Mouse (Mus musculus) embryonic facial prominence, embryonic 15.5 days (tissue): ENCODE data around the gene Pitpnc1. TPM values are rescaled to one million over a fixed set of nuclear protein-coding genes. Genes with fewer than 3 reads are reported as not detected.

ENCODE experiments used
- ATAC-seq: fragments of 200-750 bp; cut with Nextera tagmentation; 2 replicates; pipeline ENCODE4 v1.8.0; 2017; ENCODE audit warnings: low read depth, moderate TSS enrichment; ENCODE audit not compliant: insufficient number of reproducible peaks, low FRiP score, low TSS enrichment
- H3K27ac ChIP-seq: fragments of 300-500 bp; sonication (generic); replicated peaks from 2 replicates; pipeline ENCODE4 v1.5.1; 2015; ENCODE audit warnings: mild to moderate bottlenecking, inconsistent platforms
- H3K27me3 ChIP-seq: fragments of 300-500 bp; sonication (generic); 2 replicates; pipeline ENCODE4 v1.6.1; 2015; ENCODE audit warnings: inconsistent platforms
- H3K36me3 ChIP-seq: fragments of 300-500 bp; sonication (generic); 2 replicates; pipeline ENCODE4 v1.6.1; 2015; ENCODE audit warnings: mild to moderate bottlenecking, inconsistent platforms
- H3K4me1 ChIP-seq: fragments of 300-500 bp; sonication (generic); 2 replicates; pipeline ENCODE4 v1.6.1; 2015; ENCODE audit warnings: inconsistent platforms
- H3K4me2 ChIP-seq: fragments of 300-500 bp; sonication (generic); replicated peaks from 2 replicates; pipeline ENCODE4 v1.6.1; 2015; ENCODE audit warnings: mild to moderate bottlenecking, inconsistent platforms
- H3K4me3 ChIP-seq: fragments of 300-500 bp; sonication (generic); replicated peaks from 2 replicates; pipeline ENCODE4 v1.5.1; 2015; ENCODE audit warnings: mild to moderate bottlenecking, inconsistent platforms
- H3K9ac ChIP-seq: fragments of 300-500 bp; sonication (generic); 2 replicates; pipeline ENCODE4 v1.6.1; 2015; ENCODE audit warnings: inconsistent platforms
- H3K9me3 ChIP-seq: fragments of 300-500 bp; sonication (generic); replicated peaks from 2 replicates; pipeline ENCODE4 v1.6.1; 2016; ENCODE audit warnings: inconsistent platforms
- WGBS: fragments of 180-500 bp; shearing (Covaris S2); methylation state at CpG from one replicate; pipeline ENCODE4 v1.1.7; 2015; 5-methylcytosine and 5-hydroxymethylcytosine counted together
- polyA plus RNA-seq: library from polyadenylated mRNA; unstranded; fragments of >200 nt; fragmentation: Nextera tagmentation; extraction: Ambion mirVana; gene quantifications from 2 replicates; pipeline ENCODE4 v1.2.1, GENCODE M21; 2015

Pitpnc1 gene
- polyA plus RNA-seq, 1 experiment from 2014 or later, result 22.0 TPM

DNA sequence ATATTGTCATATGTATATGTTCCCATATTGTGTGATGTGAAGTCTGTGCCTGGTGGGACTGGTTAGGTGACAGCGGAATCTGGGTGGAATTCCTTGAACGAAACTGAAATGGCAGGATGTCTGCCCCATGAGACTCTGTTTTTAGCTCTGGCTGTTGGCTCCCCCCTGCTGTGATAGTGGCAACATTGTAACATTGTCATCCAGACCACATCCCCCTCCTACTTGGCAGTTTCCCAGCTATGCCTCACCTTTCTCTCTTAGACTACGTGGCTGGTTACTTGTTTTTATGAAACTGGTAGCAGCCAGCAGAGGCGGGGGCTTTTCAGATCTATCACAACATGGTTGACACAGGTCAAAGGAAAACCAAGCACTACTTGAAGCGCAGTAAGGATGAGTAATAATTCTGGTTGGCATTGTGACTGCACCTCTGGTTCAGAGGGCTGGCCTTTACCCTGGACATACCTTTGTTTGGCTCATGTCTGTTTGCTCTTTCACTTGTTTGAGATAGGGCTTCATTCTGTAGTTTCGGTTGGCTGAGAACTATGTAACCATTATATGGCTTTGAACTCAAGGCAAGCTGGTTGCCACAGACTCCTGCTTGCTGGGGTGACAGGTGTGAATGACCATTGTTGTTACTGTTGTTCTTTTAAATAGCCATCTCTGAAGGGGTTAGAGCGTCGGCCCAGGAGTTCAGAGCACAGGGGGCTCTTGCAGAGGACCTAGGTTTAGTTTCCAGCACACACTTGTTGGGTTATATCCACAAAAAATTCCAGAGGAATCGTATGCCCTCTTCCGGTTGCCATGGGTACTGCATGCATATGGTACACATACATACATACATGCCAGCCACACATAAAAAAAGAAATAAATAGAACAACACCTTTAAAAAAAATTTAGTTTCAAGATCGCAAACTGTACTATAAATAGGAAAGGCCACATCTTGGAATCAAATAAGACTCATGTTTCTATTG, 183.0 kb downstream of the Pitpnc1 start:
- no peak for ATAC-seq
- H3K4me2 ChIP-seq, result no peak overlapping the region
- no peak overlapping the region for H3K9ac ChIP-seq
- H3K36me3 ChIP-seq, result no peaks in the 10 kb centered on the region
- H3K9me3 ChIP-seq, result no peaks in the 10 kb centered on the region
- H3K27ac ChIP-seq, result no peak overlapping the region
- H3K27me3 ChIP-seq, result no peaks in the 10 kb centered on the region
- H3K4me3 ChIP-seq, result no peak overlapping the region
- H3K4me1 ChIP-seq, result no peaks in the 10 kb centered on the region
- 88% methylated on average over 11 of the region's 11 CpGs for WGBS

DNA sequence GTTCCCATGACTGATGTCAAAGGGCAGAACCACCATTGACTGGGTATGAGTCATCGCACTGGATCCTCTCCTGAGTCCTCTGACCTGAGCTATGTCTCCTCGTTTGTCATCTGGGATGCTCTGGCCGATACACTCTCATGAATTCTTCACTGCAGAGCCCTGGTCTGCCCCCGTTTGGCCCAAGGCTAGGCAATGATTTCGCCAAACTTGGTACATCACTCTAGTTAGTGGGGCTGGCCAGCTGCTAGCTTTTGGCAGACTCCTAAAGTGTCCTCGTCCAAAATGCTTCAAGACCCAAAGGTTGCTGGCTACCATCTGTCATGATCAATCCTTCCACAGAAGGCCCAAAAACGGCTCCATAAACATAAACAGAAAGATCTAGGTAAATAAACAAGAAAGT, 184.8 kb downstream of the Pitpnc1 start:
- H3K36me3 ChIP-seq, result no peaks in the 10 kb centered on the region
- H3K4me1 ChIP-seq, result no peaks in the 10 kb centered on the region
- H3K27me3 ChIP-seq, result no peaks in the 10 kb centered on the region
- H3K9ac ChIP-seq, result no peak overlapping the region
- no peaks in the 10 kb centered on the region for H3K9me3 ChIP-seq
- WGBS, result 80% methylated on average over 7 of the region's 7 CpGs
- H3K27ac ChIP-seq, result no peak overlapping the region
- H3K4me2 ChIP-seq, result no peak overlapping the region
- no peak for ATAC-seq
- no peak overlapping the region for H3K4me3 ChIP-seq

DNA sequence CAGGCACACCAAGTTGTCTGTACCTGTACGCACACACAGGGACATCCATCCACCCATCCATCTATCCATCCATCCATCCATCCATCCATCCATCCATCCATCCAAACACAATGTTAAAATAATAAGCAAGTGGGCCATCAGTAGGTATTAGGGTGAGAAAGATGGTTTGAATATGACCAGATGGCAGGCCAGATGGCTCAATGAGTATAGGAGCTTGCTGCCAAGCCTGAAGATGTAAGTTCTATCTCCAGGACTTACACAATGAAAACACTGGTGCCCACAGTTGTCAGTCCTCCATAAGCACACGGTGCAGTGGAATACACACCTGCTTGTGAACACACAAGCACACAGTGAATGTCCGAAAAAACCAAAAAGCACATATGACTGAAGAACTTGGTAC, 186.9 kb downstream of the Pitpnc1 start:
- no peak overlapping the region for H3K27ac ChIP-seq
- ATAC-seq, result no peak
- 92% methylated on average over 3 of the region's 3 CpGs for WGBS

DNA sequence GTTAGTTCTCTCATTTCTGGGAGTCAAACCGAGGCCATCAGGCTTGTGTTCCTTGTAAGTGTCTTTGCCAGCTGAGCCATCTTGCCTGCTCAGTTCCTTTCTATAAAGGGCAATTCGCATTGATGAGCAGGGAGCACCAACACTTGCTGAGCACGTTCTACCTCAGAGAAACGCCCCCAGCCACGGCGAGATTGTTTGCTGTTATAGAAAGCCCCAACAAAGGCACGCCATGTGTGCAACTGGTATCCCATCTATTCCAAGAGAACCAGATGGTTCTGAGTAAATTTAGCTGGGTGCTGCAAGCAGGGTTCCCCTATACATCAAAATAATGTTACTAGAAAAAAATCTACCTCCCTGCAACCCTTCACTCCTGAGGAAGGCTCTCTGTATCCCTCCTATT, 188.0 kb downstream of the Pitpnc1 start:
- Histone ChIP-seq H3K4me2 (no peak overlapping the region), H3K9ac (no peak overlapping the region), H3K9me3 (no peaks in the 10 kb centered on the region), H3K4me1 (peaks cover 12% of the 10 kb centered on the region; the same call in 1 of the 2 replicates), H3K4me3 (no peak overlapping the region), H3K27ac (no peak overlapping the region), H3K27me3 (no peaks in the 10 kb centered on the region), H3K36me3 (no peaks in the 10 kb centered on the region)
- WGBS, result 89% methylated on average over 7 of the region's 7 CpGs
- ATAC-seq, result no peak

More for the DNA sequence above, 186.9 kb downstream of the Pitpnc1 start:
- Histone ChIP-seq H3K4me3 (no peak overlapping the region), H3K4me1 (peaks cover 12% of the 10 kb centered on the region; the same call in 1 of the 2 replicates), H3K36me3 (no peaks in the 10 kb centered on the region), H3K27me3 (no peaks in the 10 kb centered on the region), H3K9me3 (no peaks in the 10 kb centered on the region), H3K4me2 (no peak overlapping the region), H3K9ac (no peak overlapping the region)

DNA sequence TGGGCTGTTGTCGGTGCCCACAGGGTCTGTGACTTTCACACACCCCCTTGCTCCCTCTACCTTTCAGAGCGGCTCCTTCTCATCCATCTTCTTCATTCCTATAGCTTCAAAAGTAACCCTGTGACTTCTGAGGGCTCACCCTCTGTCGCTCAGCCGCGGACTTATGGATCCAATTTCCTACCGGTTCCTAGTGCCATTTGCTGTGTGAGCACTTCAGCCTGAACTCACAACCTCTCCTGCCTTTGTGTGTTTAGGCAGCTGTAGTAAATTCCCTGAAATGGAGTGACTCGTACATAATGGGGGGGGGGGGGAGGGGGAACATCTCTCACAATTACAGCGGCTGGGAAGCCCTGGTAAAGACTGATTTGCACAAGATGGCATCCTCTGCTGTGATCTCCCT, 191.2 kb downstream of the Pitpnc1 start:
- H3K27ac ChIP-seq, result no peak overlapping the region
- no peaks in the 10 kb centered on the region for H3K27me3 ChIP-seq
- 24% methylated on average over 8 of the region's 8 CpGs for WGBS
- no peaks in the 10 kb centered on the region for H3K36me3 ChIP-seq
- no peak overlapping the region for H3K9ac ChIP-seq
- peaks cover 15% of the 10 kb centered on the region; the same call in 1 of the 2 replicates for H3K4me1 ChIP-seq
- no peak overlapping the region for H3K4me3 ChIP-seq
- no peak overlapping the region for H3K4me2 ChIP-seq
- no peak for ATAC-seq
- no peaks in the 10 kb centered on the region for H3K9me3 ChIP-seq

DNA sequence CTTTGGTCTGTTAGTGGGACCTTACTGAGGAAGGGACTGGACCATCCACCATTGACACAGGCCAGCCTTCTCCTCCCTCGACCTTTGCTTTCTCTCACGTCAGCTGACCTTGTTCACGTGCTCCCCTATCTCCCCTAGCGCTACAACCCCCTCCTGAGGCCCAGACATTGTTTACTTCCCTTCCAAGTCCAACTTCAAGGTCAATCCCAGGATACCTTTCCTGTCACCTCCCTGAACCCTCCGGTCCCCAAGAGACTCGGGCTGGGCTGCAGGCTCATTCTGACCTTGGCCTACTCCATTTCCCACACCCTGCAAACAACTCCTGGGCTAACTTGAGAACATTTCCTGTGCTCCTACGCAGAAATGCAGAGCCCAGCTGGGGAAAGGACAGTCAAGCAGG, 193.6 kb downstream of the Pitpnc1 start:
- Histone ChIP-seq H3K9ac (no peak overlapping the region), H3K36me3 (no peaks in the 10 kb centered on the region), H3K9me3 (no peaks in the 10 kb centered on the region), H3K27me3 (no peaks in the 10 kb centered on the region), H3K4me2 (no peak overlapping the region), H3K4me3 (no peak overlapping the region), H3K4me1 (peaks cover 22% of the 10 kb centered on the region; the same call in 1 of the 2 replicates), H3K27ac (no peak overlapping the region)
- WGBS, result 76% methylated on average over 7 of the region's 7 CpGs
- no peak for ATAC-seq

DNA sequence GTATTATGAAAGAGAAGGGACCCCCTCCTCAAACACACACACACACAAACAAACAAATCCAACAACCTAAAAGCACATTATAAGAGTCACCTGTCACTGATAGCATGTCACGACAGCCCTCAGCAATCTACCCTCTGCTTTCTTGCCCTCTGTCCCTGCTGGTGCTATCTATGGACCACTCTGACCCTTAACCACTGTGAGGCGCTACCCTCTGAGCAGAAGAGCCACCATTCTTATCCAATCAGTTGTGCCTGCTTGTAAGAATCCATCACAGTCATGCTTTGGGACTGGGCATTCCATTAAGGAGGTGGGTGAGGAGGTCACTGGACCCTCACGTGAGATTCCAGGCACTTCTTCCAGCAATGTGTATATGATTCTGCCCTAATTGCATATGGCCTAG, 194.2 kb downstream of the Pitpnc1 start:
- WGBS, result 68% methylated on average over 3 of the region's 3 CpGs
- Histone ChIP-seq H3K27me3 (no peaks in the 10 kb centered on the region), H3K4me2 (no peak overlapping the region), H3K4me3 (no peak overlapping the region), H3K36me3 (no peaks in the 10 kb centered on the region), H3K4me1 (peaks cover 22% of the 10 kb centered on the region; the same call in 1 of the 2 replicates), H3K27ac (no peak overlapping the region), H3K9ac (no peak overlapping the region), H3K9me3 (no peaks in the 10 kb centered on the region)
- no peak for ATAC-seq

DNA sequence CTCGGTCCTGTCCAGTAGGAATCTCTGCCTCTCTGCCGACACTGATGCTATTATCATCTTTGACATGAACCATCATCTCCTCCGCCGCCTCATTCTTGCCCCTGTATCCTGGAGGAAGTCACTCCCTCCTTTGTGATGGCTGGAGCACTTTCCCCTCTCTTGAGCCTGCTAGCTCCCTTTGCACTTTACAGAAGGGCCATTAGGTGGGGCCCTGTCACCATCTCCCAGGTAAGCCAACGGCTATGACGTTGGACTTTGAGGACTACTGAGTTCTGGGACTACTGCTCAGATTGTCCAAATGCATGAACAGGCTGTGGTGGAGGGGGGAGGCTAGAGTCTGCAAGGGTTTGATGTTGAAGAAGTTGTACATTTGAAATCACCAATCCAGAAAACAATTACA, 194.6 kb downstream of the Pitpnc1 start:
- no peak for ATAC-seq
- H3K9ac ChIP-seq, result no peak overlapping the region
- no peaks in the 10 kb centered on the region for H3K27me3 ChIP-seq
- no peak overlapping the region for H3K4me2 ChIP-seq
- 22% methylated on average over 6 of the region's 6 CpGs for WGBS
- no peak overlapping the region for H3K27ac ChIP-seq
- H3K4me3 ChIP-seq, result no peak overlapping the region
- H3K36me3 ChIP-seq, result no peaks in the 10 kb centered on the region
- peaks cover 22% of the 10 kb centered on the region; the same call in 1 of the 2 replicates for H3K4me1 ChIP-seq
- no peaks in the 10 kb centered on the region for H3K9me3 ChIP-seq

DNA sequence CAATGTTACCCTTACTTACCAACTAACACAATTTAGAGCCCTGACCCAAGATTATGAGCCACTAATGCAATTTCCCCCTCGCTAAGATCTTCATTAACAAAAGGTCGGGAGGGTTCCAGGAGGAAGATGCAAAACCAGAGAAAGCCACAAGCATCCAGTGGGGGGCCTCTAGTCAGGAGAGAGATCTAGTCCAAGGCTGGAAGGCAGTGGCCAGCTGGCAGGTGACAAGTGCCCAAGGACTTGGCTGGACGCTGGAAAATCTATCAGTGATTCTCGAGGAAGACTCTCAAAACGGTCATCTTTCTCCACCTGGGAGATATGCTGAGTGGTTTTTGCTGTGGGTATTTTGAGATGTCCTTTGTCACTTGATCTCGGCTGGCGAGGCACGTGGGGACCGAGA, 196.3 kb downstream of the Pitpnc1 start:
- Histone ChIP-seq H3K27ac (no peak overlapping the region), H3K27me3 (no peaks in the 10 kb centered on the region), H3K4me3 (no peak overlapping the region), H3K36me3 (no peaks in the 10 kb centered on the region), H3K9ac (no peak overlapping the region), H3K4me2 (no peak overlapping the region), H3K4me1 (0 out of 2 replicates have a peak, but pooled peaks cover 11% of the 10 kb centered on the region), H3K9me3 (no peaks in the 10 kb centered on the region)
- no peak for ATAC-seq
- 57% methylated on average over 9 of the region's 9 CpGs for WGBS

DNA sequence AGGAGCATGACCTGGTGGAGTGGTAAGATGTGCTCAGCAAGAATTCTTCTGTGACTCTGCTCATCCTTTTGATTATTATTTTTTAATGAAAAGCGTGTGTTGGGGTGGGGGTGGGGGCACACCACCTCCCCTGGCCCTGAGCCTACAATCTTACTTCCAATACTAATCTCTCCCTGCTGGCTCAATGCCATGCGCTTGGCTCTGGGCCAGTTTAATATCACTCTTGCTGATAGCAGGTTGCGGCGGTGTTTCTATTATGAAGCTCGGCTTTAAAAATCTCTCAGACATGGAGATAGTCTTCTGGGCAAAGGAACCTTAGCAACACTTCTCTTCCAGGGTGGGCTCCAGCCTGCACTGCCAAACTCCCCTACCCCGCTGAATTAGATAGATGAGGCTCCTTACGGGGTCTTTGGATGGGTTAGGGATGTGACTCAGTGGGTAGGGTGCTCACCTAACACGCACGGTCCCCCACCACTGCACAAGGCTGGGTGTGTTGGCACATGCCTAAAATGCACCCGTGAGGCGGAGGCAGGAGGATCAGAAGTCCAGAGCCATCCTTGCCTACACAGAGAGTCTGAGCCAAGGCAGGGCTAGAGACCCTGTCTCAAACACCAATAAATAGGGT, 198.0 kb downstream of the Pitpnc1 start:
- Histone ChIP-seq H3K9ac (no peak overlapping the region), H3K27ac (no peak overlapping the region), H3K9me3 (0 out of 2 replicates have a peak, but pooled peaks cover 4% of the 10 kb centered on the region), H3K4me2 (no peak overlapping the region), H3K27me3 (no peaks in the 10 kb centered on the region), H3K4me1 (0 out of 2 replicates have a peak, but pooled peaks cover 11% of the 10 kb centered on the region), H3K36me3 (no peaks in the 10 kb centered on the region), H3K4me3 (no peak overlapping the region)
- WGBS, result 62% methylated on average over 11 of the region's 11 CpGs
- no peak for ATAC-seq

DNA sequence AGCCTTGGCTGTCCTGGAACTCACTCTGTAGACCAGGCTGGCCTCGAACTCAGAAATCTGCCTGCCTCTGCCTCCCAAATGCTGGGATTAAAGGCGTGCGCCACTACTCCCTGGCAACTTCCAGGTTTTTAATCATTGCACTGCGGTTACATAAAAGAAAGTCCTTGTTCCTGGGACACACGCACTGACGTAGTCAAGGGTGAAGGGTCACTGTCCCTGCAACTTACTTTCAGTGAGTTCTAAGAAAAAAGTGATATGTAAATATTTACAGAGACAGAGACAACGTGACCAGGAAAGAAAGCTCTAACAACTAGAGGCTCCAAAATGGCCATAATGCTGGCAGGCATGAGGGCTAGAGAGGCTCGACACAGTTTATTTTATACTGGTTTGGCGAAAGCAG, 199.9 kb downstream of the Pitpnc1 start:
- H3K9me3 ChIP-seq, result 0 out of 2 replicates have a peak, but pooled peaks cover 4% of the 10 kb centered on the region
- WGBS, result 92% methylated on average over 9 of the region's 9 CpGs
- no peak for ATAC-seq
- H3K4me1 ChIP-seq, result peaks cover 14% of the 10 kb centered on the region; the same call in 1 of the 2 replicates
- no peak overlapping the region for H3K4me2 ChIP-seq
- no peaks in the 10 kb centered on the region for H3K36me3 ChIP-seq
- no peak overlapping the region for H3K9ac ChIP-seq
- no peak overlapping the region for H3K27ac ChIP-seq
- H3K27me3 ChIP-seq, result no peaks in the 10 kb centered on the region
- no peak overlapping the region for H3K4me3 ChIP-seq
